24 mouse cellular contexts compared by ENCODE assay signal in the genomic region with DNA sequence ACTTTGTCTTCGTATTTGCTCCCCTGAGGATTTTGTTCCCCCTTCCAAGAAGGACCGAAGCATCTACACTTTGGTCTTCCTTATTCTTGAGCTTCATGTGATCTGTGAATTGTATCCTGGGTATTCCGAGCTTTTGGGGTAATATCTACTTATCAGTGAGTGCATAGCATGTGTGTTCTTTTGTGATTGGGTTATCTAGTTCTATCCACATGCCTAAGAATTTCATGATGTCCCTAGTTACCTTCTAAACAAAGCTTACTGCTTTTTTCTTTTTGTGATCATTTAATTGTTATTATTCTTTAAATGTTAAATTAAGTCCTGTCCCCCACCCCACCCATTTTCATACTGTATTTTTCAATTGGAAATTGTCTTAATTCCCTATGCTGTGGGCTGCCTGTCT.
A peak's percentile ranks its signal among the peaks of the same experiment; 100 is the strongest.
DNase-seq lines count a peak whose midpoint lies in the region; ATAC-seq and TF ChIP-seq lines count a peak whose summit lies in the region.
"Had no signal": no experiment of that assay in that cellular context is flagged by ENCODE, and none has a peak within 500 bp of the region (broad histone marks: within the 10 kb centered on the region; RNA-seq: fewer than 3 reads in every experiment).

No protein-coding gene starts in this region.

- no peak for TF ChIP-seq CTCF in liver, embryonic 14.5 days (IDR thresholded peaks at IDR 0.05; ENCODE audit: low read depth)
- no peak for TF ChIP-seq CTCF in thymus, adult 2 months (IDR thresholded peaks at IDR 0.05; ENCODE audit: borderline replicate concordance, control insufficient read depth, extremely low read depth, insufficient read depth, low read length, poor library complexity)

- no peaks in the 10 kb centered on the region for H3K27me3 ChIP-seq in liver, embryonic 14.5 days (ENCODE audit: control insufficient read depth, insufficient read depth, low read length)
- H3K27me3 ChIP-seq in hindbrain, embryonic 16.5 days (replicated peaks; ENCODE audit: control insufficient read depth, insufficient read depth, low read length) = no peaks in the 10 kb centered on the region
- no peaks in the 10 kb centered on the region for H3K27me3 ChIP-seq in thymus, adult 2 months (ENCODE audit: control insufficient read depth, insufficient read depth, low read length)
- H3K27me3 ChIP-seq: embryonic facial prominence, embryonic 13.5 days; embryonic facial prominence, embryonic 15.5 days; forebrain, embryonic 12.5 days; Patski had no signal

- no peak for DNase-seq in liver, embryonic 14.5 days (ENCODE audit: low read depth in 3 of 3, low spot score in 3 of 3)
- DNase-seq in liver = no peak
- DNase-seq in c-Kit-positive CD71-positive TER-119-negative erythroid progenitor cells, embryonic 14.5 days (ENCODE audit: low read depth) = peak; percentile 31
- no peak for DNase-seq in thymus, adult 2 months
- DNase-seq: adrenal gland, adult 2 months; adrenal gland, postnatal 10 days; adrenal gland, postnatal 25 days; cerebellum, adult 11 months; cerebellum, adult 18-20 months; cerebellum, adult 8-10 months; cerebellum, adult 9-11 months; cerebellum, postnatal 14 days; cerebellum, postnatal 36 days; embryo, embryonic 11 days had no signal

- no peak overlapping the region for H3K4me3 ChIP-seq in liver, embryonic 14.5 days (ENCODE audit: insufficient read depth in 1 of 2, low read depth in 2 of 2, low read length in 2 of 2)
- no peak overlapping the region for H3K4me3 ChIP-seq in hindbrain, embryonic 16.5 days (ENCODE audit: low read length)
- no peak overlapping the region for H3K4me3 ChIP-seq in thymus, adult 2 months (ENCODE audit: control insufficient read depth, insufficient read depth, low read length)
- H3K4me3 ChIP-seq: embryonic facial prominence, embryonic 13.5 days; embryonic facial prominence, embryonic 15.5 days; erythroblast, embryonic 14.5 days; forebrain, embryonic 10.5 days; forebrain, embryonic 12.5 days had no signal

- peak; percentile 68 for TF ChIP-seq EP300 in liver, embryonic 14.5 days (IDR thresholded peaks at IDR 0.05; ENCODE audit: low read depth)

- H3K4me2 ChIP-seq in liver, embryonic 14.5 days (ENCODE audit: low read depth) = no peak overlapping the region
- no peak overlapping the region for H3K4me2 ChIP-seq in hindbrain, embryonic 16.5 days (ENCODE audit: low read length)
- H3K4me2 ChIP-seq: embryonic facial prominence, embryonic 13.5 days; embryonic facial prominence, embryonic 15.5 days; forebrain, embryonic 12.5 days had no signal

- TF ChIP-seq POLR2A in thymus, adult 2 months (IDR thresholded peaks at IDR 0.05; ENCODE audit: control insufficient read depth, extremely low read depth, insufficient read depth, low read length, poor library complexity) = no peak

- no peak overlapping the region for H3K9ac ChIP-seq in liver, embryonic 14.5 days (replicated peaks)
- H3K9ac ChIP-seq in hindbrain, embryonic 16.5 days (ENCODE audit: low read depth, low read length) = no peak overlapping the region
- H3K9ac ChIP-seq: embryonic facial prominence, embryonic 13.5 days; embryonic facial prominence, embryonic 15.5 days; forebrain, embryonic 12.5 days had no signal

- 57% methylated on average over 3 of the region's 3 CpGs for WGBS in liver, embryonic 14.5 days (ENCODE audit: insufficient replicate concordance)
- WGBS in hindbrain, embryonic 16.5 days = 90% methylated on average over 3 of the region's 3 CpGs
- WGBS in thymus, adult 2 months = 94% methylated on average over 3 of the region's 3 CpGs

- ATAC-seq in liver, embryonic 14.5 days (ENCODE audit: insufficient read depth) = peak; percentile 55; the same call in 1 of the 2 replicates
- ATAC-seq in megakaryocyte-erythroid progenitor cell, adult 5-6 weeks (replicated peaks; ENCODE audit: low FRiP score, low TSS enrichment, poor library complexity, severe bottlenecking) = peak; percentile 60
- no peak for ATAC-seq in hindbrain, embryonic 16.5 days
- ATAC-seq: forebrain, embryonic 14.5 days; forebrain, embryonic 16.5 days; Patski had no signal

- H3K27ac ChIP-seq in liver, embryonic 14.5 days = no peak overlapping the region
- H3K27ac ChIP-seq in hindbrain, embryonic 16.5 days (ENCODE audit: low read depth, low read length) = no peak overlapping the region
- H3K27ac ChIP-seq in thymus, adult 2 months (ENCODE audit: control insufficient read depth, insufficient read depth, low read length) = no peak overlapping the region
- H3K27ac ChIP-seq: embryonic facial prominence, embryonic 13.5 days; embryonic facial prominence, embryonic 15.5 days; forebrain, embryonic 10.5 days; forebrain, embryonic 12.5 days had no signal

- H3K9me3 ChIP-seq in liver, embryonic 14.5 days (ENCODE audit: control insufficient read depth, low read length) = no peaks in the 10 kb centered on the region
- no peaks in the 10 kb centered on the region for H3K9me3 ChIP-seq in hindbrain, embryonic 16.5 days (ENCODE audit: control insufficient read depth, low read length)
- H3K9me3 ChIP-seq: embryonic facial prominence, embryonic 13.5 days; embryonic facial prominence, embryonic 15.5 days; forebrain, embryonic 10.5 days; forebrain, embryonic 12.5 days had no signal

- H3K4me1 ChIP-seq in liver, embryonic 14.5 days (replicated peaks; ENCODE audit: control insufficient read depth in 2 of 2, insufficient read depth in 2 of 2, low read length in 1 of 2) = peaks cover 3 to 12% of the 10 kb centered on the region in 2 experiments; a peak in 3 of 4 replicates
- H3K4me1 ChIP-seq in hindbrain, embryonic 16.5 days (ENCODE audit: control insufficient read depth, insufficient read depth, low read depth, low read length) = peaks cover 3% of the 10 kb centered on the region
- peaks cover 2% of the 10 kb centered on the region for H3K4me1 ChIP-seq in thymus, adult 2 months (replicated peaks; ENCODE audit: control insufficient read depth, insufficient read depth, low read length)

- no peaks in the 10 kb centered on the region for H3K36me3 ChIP-seq in liver, embryonic 14.5 days (replicated peaks; ENCODE audit: control insufficient read depth, insufficient read depth, low read depth)
- H3K36me3 ChIP-seq in hindbrain, embryonic 16.5 days (ENCODE audit: control insufficient read depth, insufficient read depth, low read length) = no peaks in the 10 kb centered on the region
- H3K36me3 ChIP-seq in thymus, adult 2 months (ENCODE audit: control insufficient read depth, insufficient read depth, low read length) = no peaks in the 10 kb centered on the region
- H3K36me3 ChIP-seq: embryonic facial prominence, embryonic 13.5 days; embryonic facial prominence, embryonic 15.5 days; forebrain, embryonic 10.5 days; forebrain, embryonic 12.5 days had no signal
